Mouse (Mus musculus) CH12.LX (cell line): ENCODE measurements at regions not wholly inside any gene's neighbourhood (a gene's known extent, or its start where the extent isn't known, plus 50 kb on each side); places are given as distances from the start of the nearest gene placed in this dataset.

ENCODE experiments used
- DNase-seq: peaks from one replicate; pipeline ENCODE4 v3.0.0-alpha.2; 2013; ENCODE audit errors: extremely low read depth
- H3K27ac ChIP-seq: 2 replicates; pipeline ENCODE4 v1.5.1; 2012; ENCODE audit warnings: low read depth, mild to moderate bottlenecking, control low read depth, moderate library complexity; ENCODE audit not compliant: insufficient read depth
- H3K27me3 ChIP-seq: replicated peaks from 2 replicates; pipeline ENCODE3; 2012; ENCODE audit warnings: inconsistent platforms
- H3K36me3 ChIP-seq, 2 experiments: replicated peaks in 1 of 2; 2 replicates each; pipeline versions ENCODE3 to v1.6.1; 2012; ENCODE audit warnings: inconsistent platforms in 1 of 2, low read length in 1 of 2, mild to moderate bottlenecking in 1 of 2, mixed read lengths in 1 of 2, moderate library complexity in 1 of 2; ENCODE audit not compliant: control insufficient read depth in 1 of 2, insufficient read depth in 1 of 2
- H3K4me1 ChIP-seq, 2 experiments: 2 replicates each; pipeline ENCODE4 v1.6.1; 2012; ENCODE audit warnings: inconsistent platforms in 1 of 2, moderate library complexity in 1 of 2; ENCODE audit not compliant: insufficient read depth in 2 of 2, control insufficient read depth in 1 of 2
- H3K4me2 ChIP-seq: 2 replicates; pipeline ENCODE4 v1.6.1; 2012; ENCODE audit warnings: low read depth, mild to moderate bottlenecking, control low read depth; ENCODE audit not compliant: poor library complexity, insufficient read depth, severe bottlenecking
- H3K4me3 ChIP-seq, 3 experiments: fragments of 150-350 bp in 1 of 3; sonication (generic) in 1 of 3; replicated peaks in 1 of 3; 2 replicates each; pipeline versions ENCODE3 to v1.5.1; 2011 to 2012; ENCODE audit warnings: low read depth in 2 of 3, low read length in 2 of 3, mild to moderate bottlenecking in 2 of 3, moderate library complexity in 2 of 3, control low read depth in 1 of 3, improper control_type of control experiment in 1 of 3, inconsistent platforms in 1 of 3, mixed read lengths in 1 of 3; ENCODE audit not compliant: poor library complexity in 1 of 3
- H3K79me2 ChIP-seq: replicated peaks from 2 replicates; pipeline ENCODE4 v1.6.1; 2012; ENCODE audit warnings: mild to moderate bottlenecking, moderate library complexity; ENCODE audit not compliant: control insufficient read depth, poor library complexity, insufficient read depth, severe bottlenecking; ENCODE audit errors: extremely low read depth
- H3K9ac ChIP-seq: 2 replicates; pipeline ENCODE4 v1.6.1; 2012; ENCODE audit warnings: low read depth, mild to moderate bottlenecking, control low read depth, moderate library complexity; ENCODE audit not compliant: insufficient read depth
- H3K9me3 ChIP-seq: replicated peaks from 2 replicates; pipeline ENCODE3; 2012; ENCODE audit warnings: low read length, inconsistent platforms, mixed read lengths
- BHLHE40 ChIP-seq: IDR thresholded peaks from 2 replicates; pipeline ENCODE4 v1.6.1; 2011; ENCODE audit warnings: mild to moderate bottlenecking, low read depth, low read length, improper control_type of control experiment
- CHD1 ChIP-seq: IDR thresholded peaks from 2 replicates; pipeline ENCODE4 v1.6.1; 2012; ENCODE audit warnings: low read depth, low read length, improper control_type of control experiment, inconsistent platforms
- E2F4 ChIP-seq: IDR thresholded peaks from 2 replicates; pipeline ENCODE4 v1.6.1; 2011; ENCODE audit warnings: low read depth, low read length, improper control_type of control experiment; ENCODE audit not compliant: insufficient replicate concordance
- ELF1 ChIP-seq: IDR thresholded peaks from 2 replicates; pipeline ENCODE4 v1.6.1; 2014; ENCODE audit warnings: low read depth, mild to moderate bottlenecking, inconsistent platforms, low read length, improper control_type of control experiment
- EP300 ChIP-seq: IDR thresholded peaks from 2 replicates; pipeline ENCODE4 v1.6.1; 2011; ENCODE audit warnings: low read length, improper control_type of control experiment
- GABPA ChIP-seq: IDR thresholded peaks from 2 replicates; pipeline ENCODE4 v1.6.1; 2012; ENCODE audit warnings: low read depth, low read length, improper control_type of control experiment, inconsistent platforms; ENCODE audit not compliant: insufficient replicate concordance
- HCFC1 ChIP-seq: IDR thresholded peaks from 2 replicates; pipeline ENCODE4 v1.6.1; 2012; ENCODE audit warnings: low read depth, mild to moderate bottlenecking, inconsistent platforms, low read length, improper control_type of control experiment
- IRF4 ChIP-seq: IDR thresholded peaks from 2 replicates; pipeline ENCODE4 v1.6.1; 2014; ENCODE audit warnings: low read depth, mild to moderate bottlenecking, inconsistent platforms, low read length, improper control_type of control experiment
- JUND ChIP-seq: conservative IDR thresholded peaks from 2 replicates; pipeline ENCODE4 v1.6.1; 2011; ENCODE audit warnings: low read depth, low read length, improper control_type of control experiment
- MAX ChIP-seq: IDR thresholded peaks from 2 replicates; pipeline ENCODE4 v1.6.1; 2011; ENCODE audit warnings: low read length, improper control_type of control experiment
- MAZ ChIP-seq: IDR thresholded peaks from 2 replicates; pipeline ENCODE4 v1.6.1; 2012; ENCODE audit warnings: low read depth, mild to moderate bottlenecking, inconsistent platforms, low read length, improper control_type of control experiment, moderate library complexity
- MEF2A ChIP-seq: IDR thresholded peaks from 2 replicates; pipeline ENCODE4 v1.6.1; 2014; ENCODE audit warnings: low read depth, mild to moderate bottlenecking, inconsistent platforms, low read length, improper control_type of control experiment, borderline replicate concordance
- NELFE ChIP-seq: IDR thresholded peaks from 2 replicates; pipeline ENCODE4 v1.6.1; 2011; ENCODE audit warnings: low read depth, low read length, improper control_type of control experiment
- NRF1 ChIP-seq: IDR thresholded peaks from 2 replicates; pipeline ENCODE4 v1.6.1; 2014; ENCODE audit warnings: low read depth, mild to moderate bottlenecking, inconsistent platforms, low read length, improper control_type of control experiment, moderate library complexity
- POLR2AphosphoS2 ChIP-seq: IDR thresholded peaks from 2 replicates; pipeline ENCODE4 v1.6.1; 2011; ENCODE audit warnings: low read depth, low read length, improper control_type of control experiment
- SIN3A ChIP-seq: IDR thresholded peaks from 2 replicates; pipeline ENCODE4 v1.6.1; 2012; ENCODE audit warnings: low read length, improper control_type of control experiment, inconsistent platforms
- SMC3 ChIP-seq: IDR thresholded peaks from 2 replicates; pipeline ENCODE4 v1.6.1; 2011; ENCODE audit warnings: low read depth, low read length, improper control_type of control experiment
- TBP ChIP-seq: conservative IDR thresholded peaks from 2 replicates; pipeline ENCODE4 v1.6.1; 2011; ENCODE audit warnings: low read depth, low read length, improper control_type of control experiment
- TCF12 ChIP-seq: IDR thresholded peaks from 2 replicates; pipeline ENCODE4 v1.6.1; 2014; ENCODE audit warnings: low read depth, mild to moderate bottlenecking, inconsistent platforms, low read length, improper control_type of control experiment
- UBTF ChIP-seq: IDR thresholded peaks from 2 replicates; pipeline ENCODE4 v1.6.1; 2012; ENCODE audit warnings: low read depth, mild to moderate bottlenecking, inconsistent platforms, low read length, improper control_type of control experiment, moderate library complexity
- dilution Hi-C: fragments of 300-500 bp; cut with MboI; formaldehyde crosslinking; loops from 2 replicates; pipeline ENCODE4 v1.14.3; 2020; ENCODE audit warnings: low sequenced_read_pairs; ENCODE audit not compliant: extremely low pct_unique_long_range_greater_than_20kb, extremely low pct_ligation_motif_present
- in situ Hi-C: fragments of 300-500 bp; cut with MboI; formaldehyde crosslinking; loops from 3 replicates; pipeline ENCODE4 v1.14.3; 2019; ENCODE audit warnings: low sequenced_read_pairs, low pct_ligation_motif_present, low pct_unique_long_range_greater_than_20kb, mixed read lengths

DNA sequence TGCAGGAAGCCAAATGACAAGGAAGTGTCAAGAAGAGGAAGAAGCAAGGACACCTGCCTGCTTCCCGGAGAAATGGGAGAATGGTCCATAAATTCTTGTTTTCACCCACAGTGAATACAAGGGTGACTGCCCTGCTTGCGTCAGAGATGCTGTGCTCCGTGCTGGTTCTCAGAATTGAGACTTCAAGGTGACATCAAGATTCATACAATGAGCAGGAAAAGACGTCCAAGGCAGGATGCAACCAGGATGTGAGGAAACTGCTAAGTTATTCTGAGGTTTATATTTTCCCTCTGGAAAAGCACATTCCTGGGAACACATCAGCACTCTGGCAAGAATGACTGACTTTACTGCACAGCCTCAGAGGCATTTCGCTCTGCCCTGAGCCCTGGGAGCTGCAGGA lies 650.0 kb upstream of the Igfbp3 start:
- Histone ChIP-seq H3K27me3 (no peaks in the 10 kb centered on the region), H3K27ac (no peak overlapping the region), H3K4me3 (no peak overlapping the region), H3K9ac (no peak overlapping the region), H3K4me1 (no peaks in the 10 kb centered on the region), H3K36me3 (no peaks in the 10 kb centered on the region), H3K4me2 (no peak overlapping the region), H3K9me3 (peaks cover 57% of the 10 kb centered on the region), H3K79me2 (no peaks in the 10 kb centered on the region)
- dilution Hi-C loops (no loop called here), in situ Hi-C loops (no loop called here)
- DNase-seq: no peak
- TF ChIP-seq IRF4: no peak
- no peak for TF ChIP-seq E2F4
- no peak for TF ChIP-seq BHLHE40
- no peak for TF ChIP-seq TCF12
- TF ChIP-seq SIN3A: no peak
- no peak for TF ChIP-seq JUND
- no peak for TF ChIP-seq NRF1
- TF ChIP-seq NELFE: no peak
- TF ChIP-seq TBP: no peak
- TF ChIP-seq HCFC1: no peak
- TF ChIP-seq UBTF: no peak

DNA sequence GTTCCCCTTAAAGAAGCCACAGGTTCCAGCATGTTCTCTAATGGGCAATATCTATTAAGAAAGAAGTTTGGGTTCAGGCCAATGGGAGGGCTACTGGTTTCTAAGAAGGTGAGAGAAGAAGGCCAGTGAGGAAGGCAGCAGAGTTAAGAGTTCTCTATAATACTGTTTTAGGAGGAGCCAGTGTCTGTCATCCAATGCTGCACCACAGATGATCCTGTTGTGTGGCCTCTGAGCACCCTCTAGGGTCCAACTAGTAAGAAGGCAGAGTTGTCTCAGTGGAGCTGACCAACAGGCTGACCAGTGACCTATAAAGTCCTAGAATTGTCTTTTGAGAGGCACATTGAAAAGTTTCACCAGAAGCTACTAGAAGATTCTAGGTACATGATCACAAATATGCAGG lies 648.8 kb upstream of the Igfbp3 start:
- peaks cover 59% of the 10 kb centered on the region for H3K9me3 ChIP-seq
- no peak for TF ChIP-seq TCF12
- TF ChIP-seq, all 38 proteins: peak for 0
- in situ Hi-C loops: no loop called here
- no peaks in the 10 kb centered on the region for H3K27me3 ChIP-seq
- H3K4me3 ChIP-seq: no peak overlapping the region
- no peak overlapping the region for H3K27ac ChIP-seq
- dilution Hi-C loops: no loop called here
- no peaks in the 10 kb centered on the region for H3K79me2 ChIP-seq
- H3K36me3 ChIP-seq: no peaks in the 10 kb centered on the region
- no peak for DNase-seq
- no peak overlapping the region for H3K9ac ChIP-seq
- no peaks in the 10 kb centered on the region for H3K4me1 ChIP-seq
- H3K4me2 ChIP-seq: no peak overlapping the region

DNA sequence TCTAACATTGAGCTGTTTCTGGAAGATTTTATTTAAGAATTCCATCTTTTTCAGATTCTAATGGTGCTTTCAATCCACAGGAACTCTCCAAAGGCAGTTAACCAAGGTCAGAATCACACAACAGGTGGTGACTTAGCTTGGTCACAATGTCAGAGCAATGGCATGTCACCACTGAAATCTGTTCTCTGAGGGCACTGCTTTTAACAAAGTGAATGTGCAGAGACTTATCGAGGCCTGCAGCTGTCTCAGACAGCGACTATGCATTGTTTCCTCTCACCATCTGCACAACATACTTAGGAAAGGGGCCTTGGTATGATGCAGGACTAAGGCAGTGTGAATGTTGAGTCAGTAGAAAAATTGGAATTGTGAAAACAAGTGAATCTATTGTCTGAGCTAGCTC lies 638.9 kb upstream of the Igfbp3 start:
- H3K4me2 ChIP-seq: no peak overlapping the region
- TF ChIP-seq MAX (no peak), GABPA (no peak), CHD1 (no peak), E2F4 (no peak), ELF1 (no peak), MAZ (no peak), POLR2AphosphoS2 (no peak), HCFC1 (no peak), EP300 (no peak), MEF2A (no peak), UBTF (no peak), JUND (no peak), SMC3 (no peak)
- H3K4me1 ChIP-seq: no peaks in the 10 kb centered on the region
- in situ Hi-C loops (no loop called here), dilution Hi-C loops (no loop called here)
- H3K27me3 ChIP-seq: no peaks in the 10 kb centered on the region
- H3K4me3 ChIP-seq: no peak overlapping the region
- H3K27ac ChIP-seq: no peak overlapping the region
- H3K36me3 ChIP-seq: no peaks in the 10 kb centered on the region
- no peak for DNase-seq
- no peak overlapping the region for H3K9ac ChIP-seq
- peaks cover 47% of the 10 kb centered on the region for H3K9me3 ChIP-seq
- no peaks in the 10 kb centered on the region for H3K79me2 ChIP-seq
